ENCODE assay signal across 8 mouse cellular contexts in the genomic region with DNA sequence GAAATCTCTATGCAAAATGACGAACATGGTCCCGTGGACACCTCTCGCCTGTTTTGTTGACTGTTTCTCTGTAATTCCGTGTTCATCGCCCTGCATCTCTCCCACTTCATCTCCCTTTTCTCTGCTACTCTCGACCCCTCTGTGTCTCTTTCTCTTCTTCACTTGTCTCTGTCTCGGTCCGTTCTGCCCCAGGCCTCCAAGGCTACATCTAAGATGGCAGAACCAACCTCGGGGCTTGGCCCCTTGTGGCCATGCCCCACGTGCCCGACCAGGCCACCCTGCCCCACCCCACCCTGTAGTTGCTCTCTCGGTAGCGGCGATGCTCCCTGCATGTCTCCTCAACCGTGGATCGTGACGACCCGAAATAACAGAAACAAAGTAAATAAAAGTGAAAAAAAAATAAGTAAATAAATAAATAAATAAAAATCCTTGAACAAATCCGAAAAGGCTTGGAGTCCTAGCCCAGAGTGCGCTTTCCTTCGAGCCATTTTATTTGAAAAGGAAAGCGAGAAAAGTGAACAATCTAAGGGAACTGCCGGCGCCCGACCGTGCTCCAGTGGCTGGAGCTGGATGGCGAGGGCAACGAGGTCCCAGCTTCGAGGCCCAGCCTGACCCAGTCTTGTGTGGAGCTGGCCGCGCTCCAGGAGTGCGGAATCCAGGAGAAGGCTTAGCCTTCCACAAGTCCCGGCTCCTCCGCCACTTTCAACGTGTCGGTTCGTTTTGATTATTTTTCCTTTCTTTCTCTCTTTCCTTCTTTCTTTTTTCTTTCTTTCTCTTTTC.
DNase-seq lines count a peak whose midpoint lies in the region; ATAC-seq and TF ChIP-seq lines count a peak whose summit lies in the region.

No protein-coding gene starts in this region.

- no peak overlapping the region for H3K9ac ChIP-seq in hindbrain, embryonic 12.5 days
- no peak overlapping the region for H3K9ac ChIP-seq in limb, embryonic 12.5 days (replicated peaks)

- H3K27me3 ChIP-seq in embryonic facial prominence, embryonic 10.5 days (replicated peaks; ENCODE audit: low read depth, poor library complexity, severe bottlenecking): peaks cover 76% of the 10 kb centered on the region
- H3K27me3 ChIP-seq in hindbrain, embryonic 12.5 days: peaks cover 77% of the 10 kb centered on the region
- peaks cover 79% of the 10 kb centered on the region for H3K27me3 ChIP-seq in limb, embryonic 12.5 days

- WGBS in embryonic facial prominence, embryonic 10.5 days: 2% methylated on average over 37 of the region's 37 CpGs
- 2% methylated on average over 37 of the region's 37 CpGs for WGBS in hindbrain, embryonic 12.5 days
- 2% methylated on average over 37 of the region's 37 CpGs for WGBS in limb, embryonic 12.5 days

- no peak overlapping the region for H3K27ac ChIP-seq in gastrocnemius, adult 2 months
- H3K27ac ChIP-seq in embryonic facial prominence, embryonic 10.5 days (replicated peaks): no peak overlapping the region
- H3K27ac ChIP-seq in hindbrain, embryonic 12.5 days: no peak overlapping the region
- H3K27ac ChIP-seq in limb, embryonic 12.5 days: no peak overlapping the region

- H3K4me2 ChIP-seq in hindbrain, embryonic 12.5 days (replicated peaks): peak overlapping the region; percentile 17; the same call in 1 of the 2 replicates
- H3K4me2 ChIP-seq in limb, embryonic 12.5 days: peak overlapping the region; percentile 21

- peak overlapping the region; percentile 69 for H3K4me3 ChIP-seq in gastrocnemius, adult 2 months
- H3K4me3 ChIP-seq in embryonic facial prominence, embryonic 10.5 days: peak overlapping the region; percentile 64; the same call in 1 of the 2 replicates
- no peak overlapping the region for H3K4me3 ChIP-seq in hindbrain, embryonic 12.5 days
- peak overlapping the region; percentile 12; the same call in 1 of the 2 replicates for H3K4me3 ChIP-seq in limb, embryonic 12.5 days (replicated peaks)

- DNase-seq in gastrocnemius, adult 2 months: peak; percentile 39
- DNase-seq in gastrocnemius, postnatal 10 days: no peak
- peak; percentile 50 for DNase-seq in embryonic facial prominence, embryonic 10.5 days (ENCODE audit: low spot score)
- no peak for DNase-seq in urinary bladder, postnatal 4 days (ENCODE audit: low spot score in 2 of 2)
- no peak for DNase-seq in embryo, embryonic 10.5 days (ENCODE audit: low spot score)
- no peak for DNase-seq in right cerebral cortex, adult 2 months (ENCODE audit: low spot score in 2 of 2)

- ATAC-seq in hindbrain, embryonic 12.5 days (ENCODE audit: low FRiP score): no peak
- ATAC-seq in limb, embryonic 12.5 days (ENCODE audit: insufficient number of reproducible peaks, insufficient read depth, low FRiP score, low TSS enrichment, low read depth): no peak

- TF ChIP-seq CTCF in gastrocnemius, adult 2 months (IDR thresholded peaks at IDR 0.05): no peak

- H3K36me3 ChIP-seq in embryonic facial prominence, embryonic 10.5 days (replicated peaks): no peaks in the 10 kb centered on the region
- no peaks in the 10 kb centered on the region for H3K36me3 ChIP-seq in hindbrain, embryonic 12.5 days
- no peaks in the 10 kb centered on the region for H3K36me3 ChIP-seq in limb, embryonic 12.5 days

- no peaks in the 10 kb centered on the region for H3K9me3 ChIP-seq in embryonic facial prominence, embryonic 10.5 days
- no peaks in the 10 kb centered on the region for H3K9me3 ChIP-seq in hindbrain, embryonic 12.5 days (replicated peaks)
- no peaks in the 10 kb centered on the region for H3K9me3 ChIP-seq in limb, embryonic 12.5 days

- intact Hi-C loops in gastrocnemius, adult 2 months (cut with DNase I): no loop called here

- H3K4me1 ChIP-seq in embryonic facial prominence, embryonic 10.5 days: peaks cover 48% of the 10 kb centered on the region
- peaks cover 36% of the 10 kb centered on the region for H3K4me1 ChIP-seq in hindbrain, embryonic 12.5 days
- H3K4me1 ChIP-seq in limb, embryonic 12.5 days (replicated peaks): peaks cover 34% of the 10 kb centered on the region

Comparison
In these comparisons a context has a peak if more than half of its experiments do, and no peak if none do; other contexts are left out.
1. DNase-seq: peak in gastrocnemius, adult 2 months (single experiment) and embryonic facial prominence, embryonic 10.5 days (single experiment); none in gastrocnemius, postnatal 10 days (single experiment), urinary bladder, postnatal 4 days (0 of 2), embryo, embryonic 10.5 days (single experiment) and right cerebral cortex, adult 2 months (0 of 2).